Mouse (Mus musculus): ENCODE measurements around the gene Olfr837. TPM values are rescaled to one million over a fixed set of nuclear protein-coding genes. Genes with fewer than 3 reads are reported as not detected.
"Not testable (repeated sequence)": the region's sequence is repeated elsewhere in the genome, so short reads cannot be mapped to it uniquely, and the experiment has no call there.

Gene Olfr837
- polyA plus RNA-seq (2015; fragmentation: Nextera tagmentation; extraction: Ambion mirVana): not detected in 2 replicates

DNA sequence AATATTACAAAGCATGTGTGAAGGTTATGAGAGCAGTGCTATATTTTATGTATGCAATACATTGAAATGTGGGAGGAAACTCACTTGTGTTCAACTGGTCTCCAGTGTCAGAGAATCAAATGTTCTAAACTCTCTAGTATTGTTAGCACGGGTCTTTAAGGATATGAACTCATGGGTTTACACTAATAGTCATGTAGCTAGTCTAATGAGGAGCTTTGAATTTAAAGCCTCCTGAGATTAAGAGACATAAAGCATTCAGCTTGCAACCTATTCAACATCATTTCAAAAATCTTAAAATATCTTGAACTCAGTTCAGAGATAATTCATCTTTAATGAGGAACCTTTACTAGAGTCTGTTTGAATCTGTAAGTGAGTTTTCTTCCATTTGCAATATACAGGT is at the start of gene Olfr837:
Gene Olfr837, plus strand, starts transcription at position 301 of the 400 bp plus-strand sequence.
- H3K9me3 ChIP-seq (ENCODE audit: low read length): 0 out of 2 replicates have a peak, but pooled peaks cover 3% of the 10 kb centered on the region
- H3K27me3 ChIP-seq (ENCODE audit: insufficient read depth, low read length): no peaks in the 10 kb centered on the region
- 82% methylated on average over 1 of the region's 1 CpGs for WGBS
- ATAC-seq (ENCODE audit: low FRiP score, low TSS enrichment): no peak
- H3K4me3 ChIP-seq (ENCODE audit: low read length): no peak within 1 kb of the TSS
- no peaks in the 10 kb centered on the region for H3K36me3 ChIP-seq (ENCODE audit: insufficient read depth, low read length)
- no peak within 1 kb of the TSS for H3K4me2 ChIP-seq (replicated peaks; ENCODE audit: low read depth, low read length)
- no peaks in the 10 kb centered on the region for H3K4me1 ChIP-seq (ENCODE audit: insufficient read depth, low read length)
- no peak within 1 kb of the TSS for H3K27ac ChIP-seq (ENCODE audit: low read length)
- no peak within 1 kb of the TSS for H3K9ac ChIP-seq (replicated peaks; ENCODE audit: low read length)

DNA sequence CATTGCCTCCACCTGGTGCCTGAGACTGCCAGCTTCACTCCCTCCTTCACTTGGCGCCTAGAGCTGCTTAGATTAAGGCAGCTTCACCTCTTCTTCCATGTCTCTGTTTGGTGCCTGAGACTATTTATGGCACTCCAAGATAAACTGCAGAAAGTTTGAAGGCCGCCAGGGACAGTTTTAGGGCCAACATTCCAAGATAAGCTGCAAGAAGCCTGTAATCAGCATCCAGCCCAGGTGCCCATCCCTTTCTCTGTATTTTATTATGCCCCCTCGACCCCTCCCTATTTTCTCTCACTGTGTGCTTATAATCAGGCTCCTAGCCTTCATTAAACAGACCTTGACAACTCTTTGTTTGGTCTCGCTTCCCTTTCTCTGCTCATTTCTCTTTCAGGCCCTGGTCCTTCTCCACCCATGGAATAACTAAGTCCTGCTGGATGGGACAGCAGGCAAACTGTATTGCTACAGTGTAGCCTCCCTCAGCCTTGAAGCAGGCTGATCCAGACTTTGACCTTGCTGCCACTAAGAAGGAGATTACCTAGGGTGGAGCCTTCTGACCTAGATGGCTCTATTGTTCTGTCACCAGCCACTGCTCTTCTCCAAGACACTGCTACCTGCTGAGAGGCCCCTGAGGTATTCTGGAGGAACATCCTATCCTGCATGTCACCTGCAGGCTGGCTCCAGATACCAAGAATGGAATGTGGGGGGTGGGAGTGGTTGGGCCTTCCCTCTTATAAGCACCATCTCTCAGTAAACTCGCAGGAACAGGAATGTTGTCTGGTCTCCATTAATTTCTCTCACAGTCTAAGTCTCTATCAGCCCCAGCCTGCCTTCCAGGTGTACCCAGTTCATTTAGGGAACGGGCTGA is 43.0 kb upstream of the Olfr837 start:
- H3K9ac ChIP-seq (replicated peaks; ENCODE audit: low read length); H3K27ac ChIP-seq (ENCODE audit: low read length); ATAC-seq (ENCODE audit: low FRiP score, low TSS enrichment); H3K4me2 ChIP-seq (replicated peaks; ENCODE audit: low read depth, low read length); H3K4me3 ChIP-seq (ENCODE audit: low read length); H3K9me3 ChIP-seq (ENCODE audit: low read length); H3K36me3 ChIP-seq (ENCODE audit: insufficient read depth, low read length); H3K27me3 ChIP-seq (ENCODE audit: insufficient read depth, low read length); H3K4me1 ChIP-seq (ENCODE audit: insufficient read depth, low read length): not testable (repeated sequence)
- 65% methylated on average over 6 of the region's 6 CpGs for WGBS

DNA sequence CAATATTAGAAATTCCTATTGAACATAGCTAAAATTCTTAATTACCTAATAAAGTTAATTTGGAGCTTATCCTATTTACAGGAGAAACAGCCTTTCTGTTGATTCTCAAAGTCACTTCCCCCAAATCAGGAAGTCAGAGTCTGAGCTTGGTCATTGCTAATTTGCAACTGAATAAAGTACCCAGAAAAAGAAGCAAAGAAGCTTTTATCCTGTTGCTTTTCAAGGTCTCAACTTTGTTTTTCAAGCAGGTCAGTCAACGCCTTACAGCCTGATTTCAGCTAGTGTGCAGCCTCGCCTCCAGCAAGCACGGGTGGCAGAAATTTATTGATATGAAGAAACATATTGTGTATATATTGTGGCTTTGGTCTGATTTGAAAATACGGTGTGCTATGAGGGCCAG is 38.8 kb upstream of the Olfr837 start:
- H3K9me3 ChIP-seq (ENCODE audit: low read length): peaks cover 10% of the 10 kb centered on the region; the same call in 1 of the 2 replicates
- no peak overlapping the region for H3K27ac ChIP-seq (ENCODE audit: low read length)
- WGBS: 82% methylated on average over 4 of the region's 4 CpGs
- no peaks in the 10 kb centered on the region for H3K27me3 ChIP-seq (ENCODE audit: insufficient read depth, low read length)
- H3K4me3 ChIP-seq (ENCODE audit: low read length): no peak overlapping the region
- H3K9ac ChIP-seq (replicated peaks; ENCODE audit: low read length): no peak overlapping the region
- H3K4me1 ChIP-seq (ENCODE audit: insufficient read depth, low read length): no peaks in the 10 kb centered on the region
- no peak for ATAC-seq (ENCODE audit: low FRiP score, low TSS enrichment)
- no peak overlapping the region for H3K4me2 ChIP-seq (replicated peaks; ENCODE audit: low read depth, low read length)
- no peaks in the 10 kb centered on the region for H3K36me3 ChIP-seq (ENCODE audit: insufficient read depth, low read length)

DNA sequence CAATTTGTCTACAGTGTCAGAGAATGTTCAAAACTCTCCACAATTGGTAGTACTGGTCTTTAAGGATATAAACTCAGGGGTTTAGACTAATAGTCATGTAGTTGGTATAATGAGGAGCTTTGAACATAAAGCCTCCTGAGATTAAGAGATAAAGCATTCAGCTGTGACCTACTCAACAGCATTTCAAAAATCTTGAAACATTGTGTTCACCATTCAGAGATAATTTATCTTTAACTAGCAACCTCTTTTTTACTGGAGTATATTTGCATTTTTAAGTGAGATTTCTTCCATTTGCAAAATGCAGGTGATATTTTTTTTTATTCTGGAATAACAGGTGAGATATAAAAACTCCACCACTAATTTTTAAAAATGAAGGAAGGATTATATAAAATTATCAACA is 16.0 kb upstream of the Olfr837 start, which contains the start of gene Olfr836:
Gene Olfr836, plus strand, starts transcription at position 301 of the 400 bp plus-strand sequence.
- H3K4me1 ChIP-seq (ENCODE audit: insufficient read depth, low read length): no peaks in the 10 kb centered on the region
- no peak within 1 kb of the TSS for H3K4me3 ChIP-seq (ENCODE audit: low read length)
- no peak within 1 kb of the TSS for H3K4me2 ChIP-seq (replicated peaks; ENCODE audit: low read depth, low read length)
- H3K27me3 ChIP-seq (ENCODE audit: insufficient read depth, low read length): no peaks in the 10 kb centered on the region
- H3K27ac ChIP-seq (ENCODE audit: low read length): no peak within 1 kb of the TSS
- H3K9me3 ChIP-seq (ENCODE audit: low read length): no peaks in the 10 kb centered on the region
- no peak within 1 kb of the TSS for H3K9ac ChIP-seq (replicated peaks; ENCODE audit: low read length)
- ATAC-seq (ENCODE audit: low FRiP score, low TSS enrichment): no peak
- no peaks in the 10 kb centered on the region for H3K36me3 ChIP-seq (ENCODE audit: insufficient read depth, low read length)

DNA sequence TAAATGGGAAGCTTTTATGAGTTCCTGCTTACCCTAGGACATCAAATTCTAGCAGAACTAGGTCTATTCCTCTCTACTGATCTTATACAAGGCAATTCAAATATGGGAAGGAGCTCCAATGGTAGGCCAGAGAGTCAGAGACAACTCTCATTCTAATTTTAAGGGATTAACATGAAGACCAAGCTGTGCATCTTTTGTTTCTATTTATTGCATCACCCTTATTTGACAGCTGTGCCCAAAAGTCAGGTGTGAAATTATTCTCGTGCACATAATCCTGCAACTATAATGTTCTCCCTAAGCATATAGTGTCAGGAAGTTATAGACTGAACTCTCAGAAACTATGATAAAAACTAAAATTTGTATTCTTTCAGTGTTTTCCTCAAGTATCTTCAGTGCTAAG is 41.1 kb downstream of the Olfr837 start, which contains the start of gene Olfr839-ps1:
Gene Olfr839-ps1, minus strand, starts transcription at position 101 of the 400 bp plus-strand sequence.
- Histone ChIP-seq H3K36me3 (ENCODE audit: insufficient read depth, low read length) (no peaks in the 10 kb centered on the region), H3K9ac (replicated peaks; ENCODE audit: low read length) (no peak within 1 kb of the TSS), H3K4me3 (ENCODE audit: low read length) (no peak within 1 kb of the TSS), H3K9me3 (ENCODE audit: low read length) (no peaks in the 10 kb centered on the region), H3K4me1 (ENCODE audit: insufficient read depth, low read length) (no peaks in the 10 kb centered on the region), H3K4me2 (replicated peaks; ENCODE audit: low read depth, low read length) (no peak within 1 kb of the TSS), H3K27me3 (ENCODE audit: insufficient read depth, low read length) (no peaks in the 10 kb centered on the region), H3K27ac (ENCODE audit: low read length) (no peak within 1 kb of the TSS)
- no peak for ATAC-seq (ENCODE audit: low FRiP score, low TSS enrichment)
- WGBS: 77% methylated on average over 1 of the region's 1 CpGs

Other genes with a start within 250 kb of the Olfr837 start
- gene Olfr832, start 199.2 kb upstream of the Olfr837 start, polyA plus RNA-seq (2015; fragmentation: Nextera tagmentation; extraction: Ambion mirVana): not detected in 2 replicates
- gene Olfr834, start 148.3 kb upstream of the Olfr837 start, polyA plus RNA-seq (2015; fragmentation: Nextera tagmentation; extraction: Ambion mirVana): not detected in 2 replicates
- gene Olfr835, start 103.6 kb upstream of the Olfr837 start, polyA plus RNA-seq (2015; fragmentation: Nextera tagmentation; extraction: Ambion mirVana): not detected in 2 replicates
- gene Olfr836, start 15.9 kb upstream of the Olfr837 start, polyA plus RNA-seq (2015; fragmentation: Nextera tagmentation; extraction: Ambion mirVana): not detected in 2 replicates
- gene Olfr839-ps1, start 41.0 kb downstream of the Olfr837 start, polyA plus RNA-seq (2015; fragmentation: Nextera tagmentation; extraction: Ambion mirVana): not detected in 2 replicates
- gene Olfr843, start 115.7 kb downstream of the Olfr837 start, polyA plus RNA-seq (2015; fragmentation: Nextera tagmentation; extraction: Ambion mirVana): not detected in 2 replicates
- gene Olfr844, start 180.0 kb downstream of the Olfr837 start, polyA plus RNA-seq (2015; fragmentation: Nextera tagmentation; extraction: Ambion mirVana): not detected in 2 replicates
- gene Olfr845, start 200.1 kb downstream of the Olfr837 start, polyA plus RNA-seq (2015; fragmentation: Nextera tagmentation; extraction: Ambion mirVana): not detected in 2 replicates
- not detected in 2 replicates for gene Olfr846, start 227.7 kb downstream of the Olfr837 start, polyA plus RNA-seq (2015; fragmentation: Nextera tagmentation; extraction: Ambion mirVana)
- not detected in 2 replicates for gene Olfr847, start 242.4 kb downstream of the Olfr837 start, polyA plus RNA-seq (2015; fragmentation: Nextera tagmentation; extraction: Ambion mirVana)

Data from kidney, embryonic 16.5 days (tissue).